Mouse (Mus musculus) hindbrain, postnatal 0 days (tissue): ENCODE results near the gene Ccdc170. TPM values are rescaled to one million over a fixed set of nuclear protein-coding genes. Genes with fewer than 3 reads are reported as not detected.

ENCODE experiments used
- ATAC-seq: fragments of 200-750 bp; cut with Nextera tagmentation; 2 replicates; pipeline ENCODE4 v1.8.0; 2017; ENCODE audit warnings: mild to moderate bottlenecking, moderate TSS enrichment, moderate library complexity
- DNase-seq: peaks from one replicate; pipeline ENCODE4 v3.0.0-alpha.2; 2015; ENCODE audit warnings: low spot score
- H3K27ac ChIP-seq: fragments of 300-500 bp; sonication (generic); 2 replicates; pipeline ENCODE4 v1.5.1; 2014; ENCODE audit warnings: mild to moderate bottlenecking
- H3K27me3 ChIP-seq: fragments of 300-500 bp; sonication (generic); 2 replicates; pipeline ENCODE4 v1.6.1; 2014; ENCODE audit warnings: low read length, mixed read lengths; ENCODE audit not compliant: insufficient read depth
- H3K36me3 ChIP-seq: fragments of 300-500 bp; sonication (generic); 2 replicates; pipeline ENCODE4 v1.6.1; 2014; ENCODE audit warnings: low read length, mixed read lengths; ENCODE audit not compliant: insufficient read depth
- H3K4me1 ChIP-seq: fragments of 300-500 bp; sonication (generic); 2 replicates; pipeline ENCODE4 v1.6.1; 2014; ENCODE audit warnings: antibody characterized with exemption, low read length, mixed read lengths; ENCODE audit not compliant: insufficient read depth
- H3K4me2 ChIP-seq: fragments of 300-500 bp; sonication (generic); 2 replicates; pipeline ENCODE4 v1.6.1; 2014; ENCODE audit warnings: low read depth, mild to moderate bottlenecking, low read length, moderate library complexity, mixed read lengths
- H3K4me3 ChIP-seq: fragments of 300-500 bp; sonication (generic); 2 replicates; pipeline ENCODE4 v1.5.1; 2014; ENCODE audit warnings: low read length
- H3K9ac ChIP-seq: fragments of 300-500 bp; sonication (generic); replicated peaks from 2 replicates; pipeline ENCODE4 v1.6.1; 2014; ENCODE audit warnings: mild to moderate bottlenecking, low read length, moderate library complexity, mixed read lengths
- H3K9me3 ChIP-seq: fragments of 300-500 bp; sonication (generic); 2 replicates; pipeline ENCODE4 v1.6.1; 2016; ENCODE audit warnings: low read length, mixed read lengths
- CTCF ChIP-seq: IDR thresholded peaks from 2 replicates; pipeline ENCODE4 v1.5.1; 2016; ENCODE audit warnings: antibody characterized with exemption, control low read depth, low read depth
- WGBS: fragments of 180-500 bp; shearing (Covaris S2); extraction: QIAGEN DNeasy Blood & Tissue Kit; methylation state at CpG from one replicate; pipeline ENCODE4 v1.1.7; 2014; 5-methylcytosine and 5-hydroxymethylcytosine counted together
- polyA plus RNA-seq: library from polyadenylated mRNA; unstranded; fragments of >200 nt; fragmentation: Nextera tagmentation; extraction: Ambion mirVana; gene quantifications from 2 replicates; pipeline ENCODE4 v1.2.1, GENCODE M21; 2015
- total RNA-seq: library from RNA; depleted of rRNA; stranded (reverse); fragments of >200 nt; gene quantifications from 2 replicates; pipeline ENCODE4 v1.2.3, GENCODE M21; 2014

Ccdc170 gene
- total and polyA plus RNA-seq, 2 experiments from 2014 or later = 0.36 to 0.99 TPM

- H3K4me2 ChIP-seq = no peak overlapping the region
- ATAC-seq (no peak), DNase-seq (no peak)
- no peak for TF ChIP-seq CTCF
- H3K4me1 ChIP-seq = no peaks in the 10 kb centered on the region
- H3K9ac ChIP-seq = no peak overlapping the region
- no peaks in the 10 kb centered on the region for H3K27me3 ChIP-seq
- 81% methylated on average over 1 of the region's 1 CpGs for WGBS
- no peaks in the 10 kb centered on the region for H3K36me3 ChIP-seq
- H3K4me3 ChIP-seq = no peak overlapping the region
- no peaks in the 10 kb centered on the region for H3K9me3 ChIP-seq
- H3K27ac ChIP-seq = no peak overlapping the region
Measured at GRCm38 (mm10) chr10:4565148-4565547, 82.8 kb downstream of the Ccdc170 start.

DNA sequence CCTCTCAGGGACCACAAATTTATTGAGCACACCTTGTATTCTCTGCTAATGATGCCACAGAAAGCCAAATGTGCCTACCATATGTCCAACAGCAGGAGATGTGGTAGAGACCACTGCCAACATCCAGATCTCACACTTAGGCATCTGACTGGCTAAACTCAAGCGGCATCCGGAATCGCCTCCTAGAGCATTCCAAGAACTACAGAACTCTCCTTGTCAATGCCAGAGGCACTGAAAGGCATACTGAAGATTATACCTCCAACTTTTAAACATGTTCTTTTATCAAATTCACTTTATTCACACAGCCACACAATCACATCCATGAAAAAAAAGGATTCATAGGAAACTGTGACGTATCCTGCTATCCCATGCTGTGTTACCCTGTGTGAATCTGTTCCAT lies 88.5 kb downstream of the Ccdc170 start:
- Histone ChIP-seq H3K27ac (no peak overlapping the region), H3K27me3 (no peaks in the 10 kb centered on the region), H3K9me3 (no peaks in the 10 kb centered on the region), H3K4me2 (no peak overlapping the region), H3K4me1 (no peaks in the 10 kb centered on the region), H3K4me3 (no peak overlapping the region), H3K36me3 (no peaks in the 10 kb centered on the region), H3K9ac (no peak overlapping the region)
- DNase-seq (no peak), ATAC-seq (no peak)
- 77% methylated on average over 4 of the region's 4 CpGs for WGBS
- TF ChIP-seq CTCF = no peak

GRCm38 (mm10) chr10:4571304-4571703 lies 89.0 kb downstream of the Ccdc170 start:
- DNase-seq (no peak), ATAC-seq (no peak)
- WGBS = 65% methylated on average over 4 of the region's 4 CpGs
- no peak for TF ChIP-seq CTCF
- Histone ChIP-seq H3K9me3 (no peaks in the 10 kb centered on the region), H3K36me3 (no peaks in the 10 kb centered on the region), H3K4me1 (no peaks in the 10 kb centered on the region), H3K4me3 (no peak overlapping the region), H3K4me2 (no peak overlapping the region), H3K27ac (no peak overlapping the region), H3K27me3 (no peaks in the 10 kb centered on the region), H3K9ac (no peak overlapping the region)

DNA sequence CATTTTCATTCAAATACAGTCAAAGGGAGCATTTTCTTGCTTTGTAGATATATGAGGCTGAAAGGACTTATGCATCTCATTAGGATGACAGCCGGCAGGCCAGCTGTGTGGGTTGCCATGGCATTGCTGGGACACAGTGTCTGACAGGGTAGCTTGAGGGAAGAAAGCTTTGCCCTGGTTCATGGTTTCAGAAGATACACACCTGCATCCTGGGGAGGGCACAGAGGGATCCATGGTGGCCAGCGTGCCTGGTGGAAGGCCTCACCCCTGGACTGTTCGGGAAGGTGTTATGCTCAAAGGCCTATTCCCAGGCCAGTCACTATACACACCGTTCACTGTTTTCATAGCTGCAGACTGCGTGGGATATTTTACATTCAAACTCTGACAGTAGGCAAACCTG lies 99.6 kb downstream of the Ccdc170 start:
- peak; percentile 61 for DNase-seq
- no peaks in the 10 kb centered on the region for H3K27me3 ChIP-seq
- ATAC-seq = peak; percentile 84
- H3K4me1 ChIP-seq = no peaks in the 10 kb centered on the region
- TF ChIP-seq CTCF = no peak
- no peak overlapping the region for H3K4me3 ChIP-seq
- no peaks in the 10 kb centered on the region for H3K9me3 ChIP-seq
- H3K9ac ChIP-seq = no peak overlapping the region
- H3K36me3 ChIP-seq = no peaks in the 10 kb centered on the region
- no peak overlapping the region for H3K27ac ChIP-seq
- H3K4me2 ChIP-seq = no peak overlapping the region
- 62% methylated on average over 5 of the region's 5 CpGs for WGBS

GRCm38 (mm10) chr10:4586691-4587090 lies 104.4 kb downstream of the Ccdc170 start:
- no peak for DNase-seq
- Histone ChIP-seq H3K4me2 (no peak overlapping the region), H3K4me1 (no peaks in the 10 kb centered on the region), H3K27ac (no peak overlapping the region), H3K27me3 (no peaks in the 10 kb centered on the region), H3K4me3 (no peak overlapping the region), H3K9ac (no peak overlapping the region), H3K9me3 (no peaks in the 10 kb centered on the region), H3K36me3 (no peaks in the 10 kb centered on the region)
- no peak for TF ChIP-seq CTCF
- ATAC-seq = no peak
- 89% methylated on average over 6 of the region's 6 CpGs for WGBS

GRCm38 (mm10) chr10:4589576-4589975 lies 107.3 kb downstream of the Ccdc170 start:
- no peaks in the 10 kb centered on the region for H3K9me3 ChIP-seq
- DNase-seq (no peak), ATAC-seq (no peak)
- no peaks in the 10 kb centered on the region for H3K36me3 ChIP-seq
- H3K4me2 ChIP-seq = no peak overlapping the region
- H3K4me3 ChIP-seq = no peak overlapping the region
- no peaks in the 10 kb centered on the region for H3K27me3 ChIP-seq
- 56% methylated on average over 4 of the region's 4 CpGs for WGBS
- no peak for TF ChIP-seq CTCF
- no peak overlapping the region for H3K9ac ChIP-seq
- H3K4me1 ChIP-seq = no peaks in the 10 kb centered on the region
- no peak overlapping the region for H3K27ac ChIP-seq

GRCm38 (mm10) chr10:4590956-4591355 lies 108.7 kb downstream of the Ccdc170 start:
- 87% methylated on average over 8 of the region's 8 CpGs for WGBS

More at GRCm38 (mm10) chr10:4590956-4591355, 108.7 kb downstream of the Ccdc170 start:
- Histone ChIP-seq H3K4me2 (no peak overlapping the region), H3K27me3 (no peaks in the 10 kb centered on the region), H3K9me3 (no peaks in the 10 kb centered on the region), H3K36me3 (no peaks in the 10 kb centered on the region), H3K4me3 (no peak overlapping the region), H3K27ac (no peak overlapping the region), H3K9ac (no peak overlapping the region), H3K4me1 (no peaks in the 10 kb centered on the region)
- no peak for TF ChIP-seq CTCF
- ATAC-seq (no peak), DNase-seq (no peak)
